25 mouse cellular contexts compared by ENCODE assay signal in genomic region chr7:111141285-111141965, GRCm38 (mm10). TPM values are rescaled to one million over a fixed set of nuclear protein-coding genes. Genes with fewer than 3 reads are reported as not detected.
DNase-seq lines count a peak whose midpoint lies in the region; ATAC-seq lines count a peak whose summit lies in the region.
"Had no signal": no experiment of that assay in that cellular context is flagged by ENCODE, and none has a peak within 500 bp of the region (broad histone marks: within the 10 kb centered on the region; RNA-seq: fewer than 3 reads in every experiment).

No protein-coding gene starts in this region.

- H3K4me3 ChIP-seq in embryonic facial prominence, embryonic 14.5 days (ENCODE audit: low read depth, low read length): no peak overlapping the region
- H3K4me3 ChIP-seq in embryonic facial prominence, embryonic 10.5 days: no peak overlapping the region
- peak overlapping the region; percentile 8; the same call in 1 of the 2 replicates for H3K4me3 ChIP-seq in heart, embryonic 10.5 days
- H3K4me3 ChIP-seq in heart, embryonic 14.5 days (ENCODE audit: control insufficient read depth in 1 of 2, insufficient read depth in 1 of 2, low read depth in 1 of 2, low read length in 2 of 2): no peak overlapping the region
- no peak overlapping the region for H3K4me3 ChIP-seq in kidney, embryonic 14.5 days (ENCODE audit: low read length)
- H3K4me3 ChIP-seq: embryonic facial prominence, embryonic 12.5 days; forebrain, embryonic 12.5 days; hindbrain, embryonic 10.5 days; hindbrain, embryonic 15.5 days had no signal

- peaks cover 5% of the 10 kb centered on the region; the same call in 1 of the 2 replicates for H3K4me1 ChIP-seq in embryonic facial prominence, embryonic 14.5 days (ENCODE audit: control insufficient read depth, insufficient read depth, low read length)
- peaks cover 3% of the 10 kb centered on the region; the same call in 1 of the 2 replicates for H3K4me1 ChIP-seq in embryonic facial prominence, embryonic 10.5 days
- peaks cover 32% of the 10 kb centered on the region for H3K4me1 ChIP-seq in heart, embryonic 10.5 days
- peaks cover 7 to 24% of the 10 kb centered on the region in 2 experiments for H3K4me1 ChIP-seq in heart, embryonic 14.5 days (ENCODE audit: control insufficient read depth in 2 of 2, insufficient read depth in 2 of 2, low read length in 2 of 2)
- H3K4me1 ChIP-seq in kidney, embryonic 14.5 days (ENCODE audit: control insufficient read depth, insufficient read depth, low read length): no peaks in the 10 kb centered on the region
- H3K4me1 ChIP-seq: embryonic facial prominence, embryonic 12.5 days; forebrain, embryonic 12.5 days; hindbrain, embryonic 10.5 days; hindbrain, embryonic 15.5 days had no signal

- H3K9me3 ChIP-seq in embryonic facial prominence, embryonic 14.5 days (ENCODE audit: control insufficient read depth, low read length): no peaks in the 10 kb centered on the region
- H3K9me3 ChIP-seq in embryonic facial prominence, embryonic 10.5 days: no peaks in the 10 kb centered on the region
- no peaks in the 10 kb centered on the region for H3K9me3 ChIP-seq in heart, embryonic 10.5 days
- H3K9me3 ChIP-seq in heart, embryonic 14.5 days (ENCODE audit: control insufficient read depth, low read length): no peaks in the 10 kb centered on the region
- no peaks in the 10 kb centered on the region for H3K9me3 ChIP-seq in kidney, embryonic 14.5 days (ENCODE audit: control insufficient read depth, low read length)
- H3K9me3 ChIP-seq: embryonic facial prominence, embryonic 12.5 days; forebrain, embryonic 12.5 days; G1E; hindbrain, embryonic 10.5 days; hindbrain, embryonic 15.5 days had no signal

- WGBS in embryonic facial prominence, embryonic 14.5 days: 75% methylated on average over 7 of the region's 7 CpGs
- 87% methylated on average over 7 of the region's 7 CpGs for WGBS in embryonic facial prominence, embryonic 10.5 days
- WGBS in heart, embryonic 10.5 days: 54% methylated on average over 7 of the region's 7 CpGs
- 27% methylated on average over 7 of the region's 7 CpGs for WGBS in heart, embryonic 14.5 days
- whole genome bisulfite sequencing in kidney, embryonic 14.5 days: 70% methylated on average over 7 of the region's 7 CpGs

- no peak overlapping the region for H3K4me2 ChIP-seq in embryonic facial prominence, embryonic 14.5 days (ENCODE audit: low read depth, low read length)
- peak overlapping the region; percentile 53 for H3K4me2 ChIP-seq in heart, embryonic 14.5 days (ENCODE audit: low read length)
- no peak overlapping the region for H3K4me2 ChIP-seq in kidney, embryonic 14.5 days (replicated peaks; ENCODE audit: low read depth, low read length)
- H3K4me2 ChIP-seq: embryonic facial prominence, embryonic 12.5 days; forebrain, embryonic 12.5 days; hindbrain, embryonic 15.5 days had no signal

- DNase-seq in embryonic facial prominence, embryonic 14.5 days (ENCODE audit: low spot score): peak; percentile 19
- no peak for DNase-seq in embryonic facial prominence, embryonic 10.5 days (ENCODE audit: low spot score)
- DNase-seq in heart, embryonic 10.5 days (ENCODE audit: low spot score): no peak
- DNase-seq in heart, adult 8-10 months (ENCODE audit: low spot score): no peak
- no peak for DNase-seq in right cerebral cortex, postnatal 25 days
- DNase-seq: adrenal gland, adult 8-10 months; adrenal gland, postnatal 36 days; B cell, adult 2 months; cerebellum, adult 11 months; cerebellum, adult 8-10 months; cerebellum, postnatal 14 days; embryo, embryonic 11 days; gastrocnemius, postnatal 36 days; kidney, adult 8-10 months had no signal

- H3K27me3 ChIP-seq in embryonic facial prominence, embryonic 14.5 days (replicated peaks; ENCODE audit: control insufficient read depth, insufficient read depth, low read length): no peaks in the 10 kb centered on the region
- no peaks in the 10 kb centered on the region for H3K27me3 ChIP-seq in embryonic facial prominence, embryonic 10.5 days (replicated peaks; ENCODE audit: low read depth, poor library complexity, severe bottlenecking)
- no peaks in the 10 kb centered on the region for H3K27me3 ChIP-seq in heart, embryonic 10.5 days (ENCODE audit: insufficient read depth, poor library complexity, severe bottlenecking)
- no peaks in the 10 kb centered on the region for H3K27me3 ChIP-seq in heart, embryonic 14.5 days (ENCODE audit: control insufficient read depth, insufficient read depth, low read length)
- no peaks in the 10 kb centered on the region for H3K27me3 ChIP-seq in kidney, embryonic 14.5 days (ENCODE audit: control insufficient read depth, insufficient read depth, low read length)
- H3K27me3 ChIP-seq: embryonic facial prominence, embryonic 12.5 days; forebrain, embryonic 12.5 days; hindbrain, embryonic 15.5 days had no signal

- H3K36me3 ChIP-seq in embryonic facial prominence, embryonic 14.5 days (ENCODE audit: control insufficient read depth, insufficient read depth, low read length): no peaks in the 10 kb centered on the region
- H3K36me3 ChIP-seq in embryonic facial prominence, embryonic 10.5 days (replicated peaks): no peaks in the 10 kb centered on the region
- no peaks in the 10 kb centered on the region for H3K36me3 ChIP-seq in heart, embryonic 10.5 days
- H3K36me3 ChIP-seq in heart, embryonic 14.5 days (ENCODE audit: control insufficient read depth, insufficient read depth, low read length): no peaks in the 10 kb centered on the region
- H3K36me3 ChIP-seq in kidney, embryonic 14.5 days (ENCODE audit: control insufficient read depth, insufficient read depth, low read length): no peaks in the 10 kb centered on the region
- H3K36me3 ChIP-seq: embryonic facial prominence, embryonic 12.5 days; forebrain, embryonic 12.5 days; G1E; hindbrain, embryonic 10.5 days; hindbrain, embryonic 15.5 days had no signal

- no peak for ATAC-seq in embryonic facial prominence, embryonic 14.5 days (ENCODE audit: low read depth)
- peak; percentile 70; the same call in 1 of the 2 replicates for ATAC-seq in heart, embryonic 14.5 days (ENCODE audit: insufficient number of reproducible peaks, insufficient read depth, low FRiP score, low read depth)
- ATAC-seq in kidney, embryonic 14.5 days (ENCODE audit: low FRiP score, low TSS enrichment): no peak
- ATAC-seq: CD4-positive, CD25-positive, alpha-beta regulatory T cell, adult 4 months; forebrain, embryonic 16.5 days; intestine, postnatal 0 days had no signal

- H3K9ac ChIP-seq in embryonic facial prominence, embryonic 14.5 days (ENCODE audit: low read depth, low read length): no peak overlapping the region
- no peak overlapping the region for H3K9ac ChIP-seq in heart, embryonic 14.5 days (ENCODE audit: low read length)
- no peak overlapping the region for H3K9ac ChIP-seq in kidney, embryonic 14.5 days (ENCODE audit: low read depth, low read length)
- H3K9ac ChIP-seq: embryonic facial prominence, embryonic 12.5 days; forebrain, embryonic 12.5 days; hindbrain, embryonic 15.5 days had no signal

- H3K27ac ChIP-seq in embryonic facial prominence, embryonic 14.5 days (replicated peaks; ENCODE audit: low read depth, low read length): no peak overlapping the region
- no peak overlapping the region for H3K27ac ChIP-seq in embryonic facial prominence, embryonic 10.5 days (replicated peaks)
- 0 out of 2 replicates have a peak overlapping the region, but pooled peaks have one; percentile 16 for H3K27ac ChIP-seq in heart, embryonic 10.5 days
- H3K27ac ChIP-seq in heart, embryonic 14.5 days (replicated peaks in 1 of 2; ENCODE audit: control insufficient read depth in 1 of 2, insufficient read depth in 1 of 2, low read depth in 2 of 2, low read length in 2 of 2): peak overlapping the region in 1 of 2 experiments; percentile 39; a peak in 2 of 4 replicates
- H3K27ac ChIP-seq in kidney, embryonic 14.5 days (ENCODE audit: low read depth, low read length): no peak overlapping the region
- H3K27ac ChIP-seq: embryonic facial prominence, embryonic 12.5 days; forebrain, embryonic 12.5 days; hindbrain, embryonic 10.5 days; hindbrain, embryonic 15.5 days; kidney, postnatal 0 days had no signal

RNA-seq across cellular contexts. Expression of gene Eif4g2, which starts 58.6 kb away (rescaled TPM):
- 913 and 918 TPM in 2 replicates for polyA plus RNA-seq in embryonic facial prominence, embryonic 14.5 days (2014; fragmentation: Nextera tagmentation; extraction: Ambion mirVana)
- polyA plus RNA-seq in embryonic facial prominence, embryonic 10.5 days (2016; fragmentation: Nextera tagmentation; extraction: Ambion mirVana): 1,371 TPM in 2 replicates
- 914 and 925 TPM in 2 replicates for polyA plus RNA-seq in heart, embryonic 10.5 days (2016; fragmentation: Nextera tagmentation; extraction: Ambion mirVana)
- total RNA-seq in heart, adult 8-10 months (2022): 1,000 to 10,000 TPM in 3 of 4 experiments, 100 to 1,000 TPM in 1; 989 to 1,111 (median 1,090) TPM
- 669 and 674 TPM in 2 replicates for polyA plus RNA-seq in heart, embryonic 14.5 days (2014; fragmentation: Nextera tagmentation; extraction: Ambion mirVana)
- polyA plus RNA-seq in kidney, embryonic 14.5 days (2014; fragmentation: Nextera tagmentation; extraction: Ambion mirVana): 596 and 1,074 TPM in 2 replicates
